Mouse (Mus musculus): Measurements from ENCODE around the gene Cdca7. TPM values are rescaled to one million over a fixed set of nuclear protein-coding genes. Genes with fewer than 3 reads are reported as not detected.

Cdca7 gene
- polyA plus RNA-seq, 1 experiment from 2014 or later: 33.7 TPM

DNA sequence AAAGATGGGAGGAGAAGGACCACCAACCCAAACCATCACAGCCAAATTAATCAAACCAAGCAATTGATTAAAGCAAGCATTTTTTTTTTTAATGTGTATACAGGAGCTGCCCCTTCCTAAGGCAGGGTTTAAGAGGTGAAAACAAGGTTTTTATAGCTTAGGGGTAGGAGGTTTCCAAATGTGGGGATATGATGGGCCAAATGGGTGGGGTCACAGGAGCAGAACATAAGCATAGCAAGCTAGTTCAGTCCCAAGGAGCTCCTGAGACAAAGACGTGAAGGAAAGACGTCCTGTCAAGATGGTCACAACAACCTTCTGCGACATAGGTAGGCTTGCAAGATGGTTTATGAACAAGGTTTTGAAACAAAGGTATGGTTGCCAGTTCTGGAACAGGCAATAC, 49.6 kb downstream of the Cdca7 start:
- H3K4me3 ChIP-seq: no peak overlapping the region
- no peak overlapping the region for H3K4me2 ChIP-seq
- 80% methylated on average over 3 of the region's 3 CpGs for WGBS
- ATAC-seq (replicated peaks; ENCODE audit: insufficient number of reproducible peaks, insufficient read depth, low FRiP score, low read depth): no peak
- no peak overlapping the region for H3K27ac ChIP-seq
- no peaks in the 10 kb centered on the region for H3K36me3 ChIP-seq
- H3K9ac ChIP-seq: no peak overlapping the region
- H3K9me3 ChIP-seq (replicated peaks): no peaks in the 10 kb centered on the region
- 0 out of 2 replicates have a peak, but pooled peaks cover 2% of the 10 kb centered on the region for H3K27me3 ChIP-seq
- no peaks in the 10 kb centered on the region for H3K4me1 ChIP-seq (replicated peaks)

DNA sequence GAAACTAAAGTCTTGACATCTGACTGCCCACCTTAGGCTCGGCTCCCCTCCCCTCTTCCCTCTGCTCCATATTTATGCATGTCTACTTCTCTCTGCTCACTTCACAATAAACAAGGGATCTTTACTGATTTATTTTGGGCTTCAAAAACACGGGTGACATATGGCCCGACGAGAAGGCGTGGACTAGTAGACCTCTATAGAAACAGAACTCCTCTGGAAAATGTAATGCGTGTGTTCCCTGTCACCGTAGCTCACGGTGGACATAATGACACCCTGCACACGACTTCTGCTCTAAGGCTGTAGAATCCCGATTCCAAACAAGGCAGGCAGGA, 53.0 kb downstream of the Cdca7 start:
- ATAC-seq (replicated peaks; ENCODE audit: insufficient number of reproducible peaks, insufficient read depth, low FRiP score, low read depth): no peak
- Histone ChIP-seq H3K4me3 (no peak overlapping the region), H3K9ac (no peak overlapping the region), H3K36me3 (no peaks in the 10 kb centered on the region), H3K27ac (no peak overlapping the region), H3K9me3 (replicated peaks) (no peaks in the 10 kb centered on the region), H3K4me1 (replicated peaks) (no peaks in the 10 kb centered on the region), H3K4me2 (no peak overlapping the region), H3K27me3 (0 out of 2 replicates have a peak, but pooled peaks cover 4% of the 10 kb centered on the region)
- WGBS: 62% methylated on average over 10 of the region's 10 CpGs

DNA sequence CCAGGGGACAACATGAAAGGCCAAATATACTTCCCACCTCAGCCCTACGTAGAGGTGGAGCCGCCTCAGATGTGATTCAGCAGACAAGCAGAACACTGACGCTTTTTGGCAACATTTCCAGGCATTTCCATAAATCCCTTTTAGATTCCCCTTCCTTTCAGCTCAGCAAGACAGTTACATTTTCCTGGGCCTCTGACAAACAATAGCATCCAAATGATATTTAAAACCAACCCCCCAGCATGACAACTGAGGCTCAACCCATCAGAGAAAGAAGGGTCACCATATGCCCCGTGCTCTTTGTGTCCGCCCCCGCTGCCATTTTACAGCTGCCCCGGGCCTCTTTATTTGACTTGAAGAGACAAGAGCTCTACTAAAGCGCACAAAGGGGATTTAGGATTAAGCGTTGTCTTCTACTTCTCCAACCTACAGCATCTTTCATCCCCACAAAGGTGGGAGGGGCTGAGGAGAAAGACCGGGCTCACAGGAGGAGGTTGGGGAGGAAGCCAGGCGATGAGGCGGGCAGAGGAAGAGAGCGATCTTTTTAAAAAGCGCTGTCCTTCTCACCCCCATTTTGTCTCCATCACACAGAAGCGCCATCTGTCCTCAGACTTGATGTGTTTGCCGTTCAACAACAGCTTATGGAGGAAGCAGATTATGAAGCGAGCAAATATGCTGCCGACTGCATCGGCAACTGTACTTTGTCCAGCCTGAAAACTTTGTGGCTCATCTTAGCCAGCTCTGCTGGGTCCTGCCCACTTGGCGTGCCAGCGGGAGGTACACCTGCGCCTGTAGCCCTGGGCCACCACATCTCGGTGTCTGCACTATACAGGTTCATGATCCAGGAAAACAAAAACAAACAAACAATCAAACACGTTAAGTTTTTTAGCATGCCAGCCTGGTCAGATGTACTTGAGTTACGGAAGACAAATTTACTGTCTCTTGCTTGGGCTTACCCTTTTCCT, 53.7 kb downstream of the Cdca7 start:
- Histone ChIP-seq H3K36me3 (no peaks in the 10 kb centered on the region), H3K4me2 (no peak overlapping the region), H3K9me3 (replicated peaks) (no peaks in the 10 kb centered on the region), H3K9ac (no peak overlapping the region), H3K4me3 (no peak overlapping the region), H3K27ac (no peak overlapping the region), H3K27me3 (0 out of 2 replicates have a peak, but pooled peaks cover 4% of the 10 kb centered on the region), H3K4me1 (replicated peaks) (no peaks in the 10 kb centered on the region)
- WGBS: 50% methylated on average over 25 of the region's 25 CpGs
- ATAC-seq (replicated peaks; ENCODE audit: insufficient number of reproducible peaks, insufficient read depth, low FRiP score, low read depth): no peak

DNA sequence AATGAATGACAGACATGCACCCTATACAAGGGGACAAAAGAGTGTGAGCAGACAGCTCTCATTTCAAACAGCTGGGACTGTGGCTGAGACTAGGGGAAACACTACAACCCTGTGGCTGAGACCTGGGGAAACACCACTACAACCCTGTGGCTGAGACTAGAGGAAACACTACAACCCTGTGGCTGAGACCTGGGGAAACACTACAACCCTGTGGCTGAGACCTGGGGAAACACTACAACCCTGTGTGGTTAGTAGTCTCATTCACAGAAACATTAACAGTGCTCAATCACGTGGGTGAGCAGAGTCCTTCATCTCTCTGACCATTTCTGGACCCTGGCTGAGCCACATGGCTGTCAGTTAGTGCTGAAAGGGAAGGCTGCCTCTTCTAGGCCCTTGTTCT, 59.9 kb downstream of the Cdca7 start:
- WGBS: 50% methylated on average over 1 of the region's 1 CpGs
- no peaks in the 10 kb centered on the region for H3K36me3 ChIP-seq
- 0 out of 2 replicates have a peak, but pooled peaks cover 2% of the 10 kb centered on the region for H3K4me1 ChIP-seq (replicated peaks)
- H3K4me2 ChIP-seq: no peak overlapping the region
- H3K4me3 ChIP-seq: no peak overlapping the region
- no peaks in the 10 kb centered on the region for H3K9me3 ChIP-seq (replicated peaks)
- no peaks in the 10 kb centered on the region for H3K27me3 ChIP-seq
- H3K9ac ChIP-seq: no peak overlapping the region
- no peak for ATAC-seq (replicated peaks; ENCODE audit: insufficient number of reproducible peaks, insufficient read depth, low FRiP score, low read depth)
- H3K27ac ChIP-seq: no peak overlapping the region

Other genes with a start within 250 kb of the Cdca7 start
- 46.4 and 47.4 TPM in 2 replicates for gene Map3k20, start 190.5 kb upstream of the Cdca7 start, polyA plus RNA-seq (2015; fragmentation: Nextera tagmentation; extraction: Ambion mirVana)